Mouse (Mus musculus) CD4-positive naive resting alpha-beta T cell, adult 76 days (primary cell): ENCODE measurements around the gene Spa17. TPM values are rescaled to one million over a fixed set of nuclear protein-coding genes. Genes with fewer than 3 reads are reported as not detected.

Experiments
- total RNA-seq: library from RNA; stranded (reverse); gene quantifications from one replicate; pipeline ENCODE4 v1.2.4, GENCODE M21; 2023

The Spa17 gene
- total RNA-seq, result not detected

GRCm38 (mm10) chr9:37613182-37613910 is at the start of gene Spa17:
Gene Spa17, minus strand, starts transcription at chr9:37613722.

DNA sequence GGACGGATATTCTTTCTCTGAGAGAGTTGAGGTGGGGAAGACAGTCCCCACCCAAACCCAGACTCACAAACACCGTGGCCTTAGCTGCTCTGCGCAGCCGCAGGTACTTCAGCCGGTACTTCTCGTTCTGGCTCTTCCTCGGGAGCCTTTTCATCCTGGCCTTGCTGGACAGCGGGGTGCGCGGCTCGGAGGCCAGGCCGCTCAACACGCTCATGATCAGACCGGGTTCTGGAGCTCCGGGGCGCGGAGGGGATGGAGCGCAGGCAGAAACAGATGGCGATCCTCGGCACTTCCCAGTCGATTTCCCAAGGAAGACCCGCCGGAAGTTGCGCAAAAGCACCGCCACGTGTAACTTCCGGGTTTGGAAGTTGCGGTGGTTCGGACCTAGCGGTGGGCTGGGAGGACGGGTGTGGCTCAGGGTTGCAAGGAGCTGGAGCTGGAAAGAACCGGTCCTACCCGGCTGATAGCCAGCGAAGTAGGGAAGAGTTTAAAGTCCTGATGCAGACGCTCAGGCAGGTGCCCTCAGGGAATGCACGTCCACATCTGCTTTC is 43.5 kb upstream of the Spa17 start, which contains the start of gene Tbrg1:
TSS of gene Tbrg1 (minus strand) at position 382 of the 551 bp plus-strand sequence.

DNA sequence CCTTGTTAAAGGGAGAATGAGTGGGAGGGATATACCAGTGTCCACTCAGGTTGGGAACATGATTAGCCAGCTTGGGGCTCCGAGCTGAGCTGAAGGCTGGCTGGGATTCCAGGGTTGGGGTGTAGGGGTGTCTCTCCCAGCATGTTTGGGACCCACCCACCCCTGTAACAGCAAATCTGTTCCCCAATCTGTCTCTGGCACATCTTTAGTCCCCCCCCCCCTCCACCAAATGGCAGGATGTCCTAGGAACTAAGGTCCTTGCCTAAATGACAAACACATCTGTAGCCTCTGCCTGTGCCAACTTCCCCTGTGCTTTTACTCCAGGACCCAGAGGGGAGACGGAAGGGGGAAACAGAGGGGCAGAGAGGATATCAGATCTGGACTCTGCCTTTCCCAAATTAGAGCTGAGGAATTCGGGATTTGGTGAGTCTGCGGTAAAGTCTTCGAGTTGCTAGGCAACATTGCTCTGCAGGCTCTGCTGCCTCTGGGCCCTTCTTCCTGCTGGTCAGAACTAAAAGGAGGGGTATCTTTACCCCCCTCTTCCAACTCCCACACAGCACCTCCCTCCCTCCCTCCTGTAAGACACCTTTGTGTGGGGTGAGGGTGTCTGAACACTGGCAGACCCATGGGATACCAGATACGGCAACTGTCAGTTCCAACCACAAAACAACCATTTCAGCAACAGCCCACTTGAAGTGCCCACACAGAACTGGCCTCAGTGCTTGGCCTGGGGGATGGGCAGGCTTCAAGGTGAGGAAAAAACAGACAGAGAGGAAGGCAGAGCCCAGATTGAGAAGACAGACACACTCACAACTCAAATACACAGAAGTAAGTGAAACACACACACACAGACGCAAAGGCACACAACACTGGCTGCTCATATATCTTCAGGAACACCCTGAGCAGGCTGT is 58.4 kb downstream of the Spa17 start, which contains the start of gene Siae:
TSS of gene Siae (plus strand) at position 861 of the 911 bp plus-strand sequence.

Other genes starting within 250 kb of the Spa17 start
- not detected for gene Hepacam, start 246.4 kb downstream of the Spa17 start, total RNA-seq
- not detected for gene Robo4, start 211.8 kb downstream of the Spa17 start, total RNA-seq
- gene Robo3, start 180.5 kb downstream of the Spa17 start, total RNA-seq, result not detected
- gene Msantd2, start 124.4 kb downstream of the Spa17 start, total RNA-seq, result 43.1 TPM
- 0.70 TPM for gene Esam, start 85.6 kb downstream of the Spa17 start, total RNA-seq
- not detected for gene Vsig2, start 74.5 kb downstream of the Spa17 start, total RNA-seq
- gene Nrgn, start 60.8 kb downstream of the Spa17 start, total RNA-seq, result 4.8 TPM
- 6.8 TPM for gene Siae, start 58.0 kb downstream of the Spa17 start, total RNA-seq
- gene Tbrg1, start 43.6 kb upstream of the Spa17 start, total RNA-seq, result 65.6 TPM
- gene Panx3, start 55.5 kb upstream of the Spa17 start, total RNA-seq, result not detected
- gene Olfr160, start 102.5 kb upstream of the Spa17 start, total RNA-seq, result not detected
- not detected for gene Olfr874, start 131.4 kb upstream of the Spa17 start, total RNA-seq
- gene Olfr875, start 158.1 kb upstream of the Spa17 start, total RNA-seq, result not detected
- gene Olfr876, start 189.3 kb upstream of the Spa17 start, total RNA-seq, result not detected
- gene Olfr877, start 240.5 kb upstream of the Spa17 start, total RNA-seq, result not detected